Mouse (Mus musculus): Measurements from ENCODE around the gene Itsn1.

Gene Itsn1

GRCm38 (mm10) chr16:91822325-91822724, 93.2 kb downstream of the Itsn1 start:
- DNase-seq, result no peak

DNA sequence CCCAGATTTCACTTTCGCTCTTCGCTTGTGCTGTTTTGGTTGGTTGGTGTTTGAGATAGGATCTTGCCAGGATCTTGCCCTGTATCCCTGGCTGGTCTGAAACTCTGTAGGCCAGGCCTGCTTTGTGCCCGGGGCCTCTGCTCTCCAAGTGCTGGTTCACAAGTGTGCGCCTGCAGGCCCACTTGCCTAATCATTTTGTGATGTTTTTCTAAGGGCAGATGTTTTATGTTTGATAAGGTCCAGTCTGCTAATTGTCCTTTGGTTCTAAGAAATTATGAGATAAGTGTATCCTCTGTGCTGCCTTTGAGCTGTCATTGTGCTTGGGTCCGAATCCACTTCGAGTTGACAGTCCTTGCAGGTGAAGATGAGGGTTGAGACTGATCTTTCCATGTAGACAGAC, 93.7 kb downstream of the Itsn1 start:
- DNase-seq, result no peak

DNA sequence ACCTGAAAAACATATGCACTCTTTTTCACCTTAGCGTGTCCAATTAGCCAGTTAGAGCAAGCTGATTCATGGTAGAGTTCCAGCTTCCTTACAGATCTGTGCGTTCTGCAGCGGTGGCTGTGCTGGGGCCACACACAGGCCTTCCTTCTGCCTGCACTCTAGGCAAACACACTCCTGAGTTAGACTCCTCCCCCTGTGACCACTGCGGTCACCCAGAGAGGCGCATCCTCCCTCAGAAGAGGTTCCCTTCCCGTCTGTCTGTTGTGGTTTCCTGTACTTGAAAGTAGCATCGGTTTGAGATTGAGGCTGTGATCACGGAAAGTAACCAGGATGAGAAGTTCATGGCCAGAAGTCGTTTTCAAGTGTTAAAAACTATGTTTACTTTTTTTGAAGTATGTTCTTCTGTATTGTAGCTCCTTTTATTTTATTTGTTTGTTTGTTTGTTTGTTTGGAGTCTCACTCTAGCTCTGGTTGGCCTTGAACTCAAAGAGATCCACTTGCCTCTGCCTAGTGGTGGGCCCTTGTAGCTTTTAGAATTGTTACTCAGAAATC, 96.8 kb downstream of the Itsn1 start:
- DNase-seq, result no peak

DNA sequence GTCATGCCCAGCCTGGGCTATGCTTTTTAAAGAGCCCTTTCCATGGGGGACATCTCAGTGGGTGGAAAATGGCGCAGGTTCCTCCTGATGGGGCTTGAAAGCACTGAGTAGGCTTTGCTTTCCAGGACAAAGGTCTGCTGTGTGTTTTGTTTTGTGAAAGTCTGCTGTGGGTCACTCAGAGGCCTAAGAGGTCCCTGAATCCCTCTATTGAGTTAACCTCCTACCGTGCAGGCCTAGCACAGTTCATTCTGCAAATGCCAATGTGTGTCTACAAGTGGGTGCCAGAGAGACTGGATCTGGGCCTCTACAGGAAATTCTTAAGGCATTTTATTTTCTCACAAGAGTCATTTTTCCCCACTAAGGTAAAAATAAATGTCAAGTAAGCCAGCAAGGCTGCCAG, 97.8 kb downstream of the Itsn1 start:
- DNase-seq, result no peak

GRCm38 (mm10) chr16:91827456-91827855, 98.4 kb downstream of the Itsn1 start:
- no peak for DNase-seq

GRCm38 (mm10) chr16:91828160-91828559, 99.1 kb downstream of the Itsn1 start:
- no peak for DNase-seq

- DNase-seq, result no peak
Measured at GRCm38 (mm10) chr16:91828603-91829002, 99.5 kb downstream of the Itsn1 start.

DNA sequence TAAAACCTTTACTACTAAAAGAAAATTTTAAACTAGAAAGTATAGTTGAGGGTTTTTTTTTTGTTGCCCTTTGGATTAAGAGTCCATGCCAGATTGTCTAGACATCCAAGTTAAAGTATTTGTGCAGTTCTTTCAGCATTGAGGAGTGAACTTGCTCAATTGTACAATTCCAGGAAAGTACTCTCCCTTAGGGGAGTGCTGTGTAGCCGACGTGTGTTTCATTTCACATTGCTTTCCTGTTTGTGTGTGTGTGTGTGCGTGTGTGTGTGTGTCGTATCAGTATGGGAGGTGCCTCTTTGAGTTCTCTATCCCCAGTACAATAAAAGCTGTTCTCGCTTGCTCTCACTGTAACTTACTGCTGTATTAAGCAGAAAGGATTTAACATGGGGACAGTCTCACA, 100.0 kb downstream of the Itsn1 start:
- no peak for DNase-seq

GRCm38 (mm10) chr16:91830260-91830659, 101.2 kb downstream of the Itsn1 start:
- no peak for DNase-seq

GRCm38 (mm10) chr16:91833121-91833520, 104.0 kb downstream of the Itsn1 start:
- DNase-seq, result no peak

- no peak for DNase-seq
Measured at GRCm38 (mm10) chr16:91833558-91833957, 104.5 kb downstream of the Itsn1 start.

DNA sequence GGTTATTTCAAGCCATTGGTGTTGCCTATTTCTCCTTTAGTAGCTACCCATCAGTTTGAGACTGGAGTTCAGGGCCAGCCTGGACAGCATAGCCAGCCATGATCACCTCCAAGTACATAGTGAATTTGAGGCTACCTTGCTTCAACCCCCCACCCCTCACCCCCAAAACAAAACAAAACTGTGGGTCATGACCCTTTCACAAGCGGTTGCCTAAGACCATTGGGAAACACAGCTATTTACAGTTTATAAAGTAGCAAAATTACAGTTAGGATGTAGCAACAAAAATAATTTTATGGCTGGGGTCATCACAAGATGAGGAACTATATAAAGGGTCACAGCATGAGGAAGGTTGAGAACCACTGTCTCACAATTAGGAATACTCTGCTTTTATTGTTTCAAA, 104.9 kb downstream of the Itsn1 start:
- no peak for DNase-seq

- DNase-seq, result no peak
Measured at GRCm38 (mm10) chr16:91835790-91836189, 106.7 kb downstream of the Itsn1 start.

GRCm38 (mm10) chr16:91836592-91837557, 107.8 kb downstream of the Itsn1 start:
- no peak for DNase-seq

- DNase-seq, result no peak
Measured at GRCm38 (mm10) chr16:91837558-91838041, 108.5 kb downstream of the Itsn1 start.

- no peak for DNase-seq
Measured at GRCm38 (mm10) chr16:91838771-91839170, 109.7 kb downstream of the Itsn1 start.

- DNase-seq, result no peak
Measured at GRCm38 (mm10) chr16:91839462-91839861, 110.4 kb downstream of the Itsn1 start.

DNA sequence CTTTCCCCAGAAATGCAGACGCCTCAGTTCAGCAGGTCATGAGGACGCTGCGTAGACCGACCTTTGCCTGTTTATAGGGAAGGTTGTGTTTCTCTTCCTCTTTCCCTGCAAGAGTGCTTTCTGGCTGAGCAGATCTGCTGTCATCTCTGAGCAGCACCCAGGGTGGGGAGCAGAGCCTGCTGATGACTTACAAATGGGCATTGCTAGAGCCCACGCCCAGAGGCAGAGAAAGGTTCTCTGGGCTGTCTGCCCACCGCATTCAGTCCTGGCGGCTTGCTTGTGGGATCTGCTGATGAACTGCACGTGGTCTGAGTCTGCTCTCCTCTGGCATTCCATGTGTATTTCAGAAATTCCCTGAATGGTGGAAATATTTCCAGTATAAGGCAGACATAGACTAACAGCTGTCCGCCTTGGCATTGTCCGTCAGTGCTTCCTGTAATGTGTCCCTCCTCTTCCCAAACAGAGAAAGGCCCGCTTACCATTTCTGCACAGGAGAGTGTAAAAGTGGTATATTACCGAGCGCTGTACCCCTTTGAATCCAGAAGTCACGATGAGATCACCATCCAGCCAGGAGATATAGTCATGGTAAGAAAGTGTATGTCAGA, 112.0 kb downstream of the Itsn1 start:
- no peak for DNase-seq

DNA sequence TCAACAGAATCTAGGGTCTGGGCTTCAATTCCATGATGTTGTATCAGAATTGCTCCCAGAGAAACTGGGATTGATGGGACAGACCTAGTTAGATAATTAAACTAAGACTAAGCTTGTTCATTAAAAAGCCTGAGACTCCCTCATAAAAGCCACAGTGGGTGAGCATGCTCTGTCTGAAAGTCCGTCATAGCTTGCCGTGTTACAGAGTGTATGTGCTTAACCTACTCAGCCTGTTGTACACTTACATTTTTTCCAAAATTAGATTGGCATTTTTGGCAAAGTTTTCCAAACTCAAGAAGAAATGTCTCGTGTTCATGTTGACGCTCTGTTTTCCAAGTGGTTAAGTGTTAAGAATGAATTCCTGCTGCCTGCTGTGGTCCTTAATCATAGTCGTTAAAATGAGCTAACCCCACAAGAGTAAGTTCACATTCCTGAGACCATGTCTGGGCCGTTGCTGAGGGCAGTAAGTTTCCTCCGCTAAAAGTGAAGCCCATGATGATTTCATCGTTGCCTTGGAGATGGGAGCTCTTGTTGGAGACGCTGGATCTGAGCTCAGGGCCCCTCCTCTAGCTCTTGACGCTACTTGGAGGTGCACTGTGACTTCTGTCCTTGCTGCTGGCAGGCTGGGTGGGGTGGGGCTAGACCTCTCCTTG, 117.1 kb downstream of the Itsn1 start:
- no peak for DNase-seq

- no peak for DNase-seq
Measured at GRCm38 (mm10) chr16:91847525-91848225, 118.6 kb downstream of the Itsn1 start.

GRCm38 (mm10) chr16:91848505-91848904, 119.4 kb downstream of the Itsn1 start:
- DNase-seq, result no peak

- DNase-seq, result no peak
Measured at GRCm38 (mm10) chr16:91848906-91849603, 120.0 kb downstream of the Itsn1 start.

Data from right cerebral cortex, postnatal 14 days (tissue).